Mouse (Mus musculus) cerebellum, adult 2 months (tissue): ENCODE results near the gene Ucp1.

Source experiments
- CTCF ChIP-seq: fragments of 200-500 bp; IDR thresholded peaks from 2 replicates; pipeline ENCODE4 v1.5.1; 2011; ENCODE audit warnings: low read depth, mild to moderate bottlenecking, control low read depth, low read length, moderate library complexity, borderline replicate concordance; ENCODE audit not compliant: insufficient read depth
- POLR2A ChIP-seq: fragments of 200-500 bp; IDR thresholded peaks from 2 replicates; pipeline ENCODE4 v1.6.1; 2011; ENCODE audit warnings: low read length, control low read depth, borderline replicate concordance; ENCODE audit not compliant: insufficient read depth

DNA sequence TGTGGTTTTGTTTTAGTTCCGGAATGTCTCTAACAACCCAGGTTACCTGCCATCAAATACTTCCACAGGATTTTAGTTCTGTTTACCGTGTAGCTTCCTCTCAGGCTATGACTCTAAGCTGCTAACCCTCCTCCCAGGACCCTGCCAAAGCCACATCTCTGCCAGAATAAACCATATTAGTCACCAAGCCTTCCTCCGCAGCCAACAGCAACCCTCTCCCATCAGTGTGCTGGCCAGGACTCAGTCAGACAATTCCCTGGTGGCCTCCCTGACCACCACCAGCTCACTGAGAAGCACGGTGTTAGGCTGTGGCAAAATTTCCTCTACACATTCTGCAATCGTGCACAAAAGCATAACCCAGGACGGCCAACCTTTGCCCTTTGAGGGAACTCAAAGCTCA is 11.7 kb upstream of the Ucp1 start:
- TF ChIP-seq CTCF: no peak
- TF ChIP-seq POLR2A: no peak
